18 mouse cellular contexts compared by ENCODE assay signal in the genomic region with DNA sequence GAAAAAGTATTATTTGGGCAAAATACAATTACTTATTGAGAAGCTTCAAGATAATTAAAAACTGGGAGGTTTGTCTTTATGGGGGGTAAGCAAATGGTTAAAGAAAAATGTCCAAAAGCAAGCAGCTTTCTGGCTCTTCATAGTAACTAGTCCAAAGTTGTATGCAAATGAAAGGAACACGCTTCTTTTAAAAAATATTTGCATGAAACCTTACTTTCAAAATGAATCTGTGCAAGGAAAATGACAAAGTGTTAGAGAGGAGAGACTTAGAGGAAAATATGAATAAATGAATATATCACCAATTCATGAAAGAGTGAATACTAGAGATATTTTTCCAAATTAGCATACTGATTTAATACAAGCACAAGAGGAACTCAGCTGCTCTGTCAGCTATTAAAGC.
DNase-seq lines count a peak whose midpoint lies in the region; ATAC-seq and TF ChIP-seq lines count a peak whose summit lies in the region.
"Had no signal": no experiment of that assay in that cellular context is flagged by ENCODE, and none has a peak within 500 bp of the region (broad histone marks: within the 10 kb centered on the region; RNA-seq: fewer than 3 reads in every experiment).

No protein-coding gene starts in this region.

- no peak overlapping the region for H3K4me2 ChIP-seq in midbrain, postnatal 0 days (ENCODE audit: low read depth, low read length, poor library complexity, severe bottlenecking)
- H3K4me2 ChIP-seq in forebrain, embryonic 13.5 days: no peak overlapping the region
- no peak overlapping the region for H3K4me2 ChIP-seq in midbrain, embryonic 11.5 days
- H3K4me2 ChIP-seq: embryonic facial prominence, embryonic 13.5 days; limb, embryonic 15.5 days had no signal

- peaks cover 96% of the 10 kb centered on the region for H3K27me3 ChIP-seq in midbrain, embryonic 10.5 days (ENCODE audit: low read depth, poor library complexity, severe bottlenecking)
- H3K27me3 ChIP-seq in midbrain, postnatal 0 days (ENCODE audit: insufficient read depth, low read length): no peaks in the 10 kb centered on the region; the same call in 1 of the 2 replicates
- H3K27me3 ChIP-seq in forebrain, embryonic 13.5 days: 0 out of 2 replicates have a peak, but pooled peaks cover 3% of the 10 kb centered on the region
- H3K27me3 ChIP-seq in midbrain, embryonic 11.5 days (ENCODE audit: control insufficient read depth, insufficient read depth, low read length): peaks cover 14% of the 10 kb centered on the region; the same call in 1 of the 2 replicates

- H3K27ac ChIP-seq in midbrain, embryonic 10.5 days (replicated peaks): peak overlapping the region; percentile 71
- no peak overlapping the region for H3K27ac ChIP-seq in midbrain, postnatal 0 days (ENCODE audit: low read depth, low read length)
- H3K27ac ChIP-seq in forebrain, embryonic 13.5 days: peak overlapping the region; percentile 63; the same call in 1 of the 2 replicates
- peak overlapping the region; percentile 78 for H3K27ac ChIP-seq in midbrain, embryonic 11.5 days (ENCODE audit: low read depth, low read length)
- H3K27ac ChIP-seq: embryonic facial prominence, embryonic 13.5 days; limb, embryonic 15.5 days had no signal

- no peaks in the 10 kb centered on the region for H3K9me3 ChIP-seq in midbrain, embryonic 10.5 days (replicated peaks)
- no peaks in the 10 kb centered on the region for H3K9me3 ChIP-seq in midbrain, postnatal 0 days (ENCODE audit: low read length)
- no peaks in the 10 kb centered on the region for H3K9me3 ChIP-seq in forebrain, embryonic 13.5 days (replicated peaks)
- H3K9me3 ChIP-seq in midbrain, embryonic 11.5 days (ENCODE audit: control insufficient read depth, low read length): no peaks in the 10 kb centered on the region
- H3K9me3 ChIP-seq: embryonic facial prominence, embryonic 13.5 days; limb, embryonic 15.5 days; megakaryocyte, embryonic 14.5 days had no signal

- peaks cover 58% of the 10 kb centered on the region for H3K4me1 ChIP-seq in midbrain, embryonic 10.5 days
- H3K4me1 ChIP-seq in midbrain, postnatal 0 days (ENCODE audit: insufficient read depth, low read length): no peaks in the 10 kb centered on the region
- peaks cover 6% of the 10 kb centered on the region; the same call in 1 of the 2 replicates for H3K4me1 ChIP-seq in forebrain, embryonic 13.5 days
- H3K4me1 ChIP-seq in midbrain, embryonic 11.5 days (ENCODE audit: control insufficient read depth, insufficient read depth, low read length): peaks cover 6% of the 10 kb centered on the region; the same call in 1 of the 2 replicates
- H3K4me1 ChIP-seq: limb, embryonic 15.5 days had no signal

- DNase-seq in midbrain, embryonic 10.5 days (ENCODE audit: low spot score): no peak
- no peak for DNase-seq in midbrain, postnatal 0 days (ENCODE audit: low spot score)
- no peak for DNase-seq in midbrain, embryonic 11.5 days (ENCODE audit: low spot score, missing footprints)
- DNase-seq in kidney, adult 8-10 months: no peak
- DNase-seq in heart, postnatal 14 days: no peak
- DNase-seq: cerebellum, adult 18-20 months; heart, adult 18-20 months; kidney, adult 9 months; layer of hippocampus, postnatal 36 days; liver, postnatal 0 days; lung, postnatal 14 days; right cerebral cortex, adult 18-20 months; thymus, adult 18-20 months had no signal

- H3K4me3 ChIP-seq in midbrain, embryonic 10.5 days: no peak overlapping the region
- H3K4me3 ChIP-seq in midbrain, postnatal 0 days (ENCODE audit: low read depth, low read length): no peak overlapping the region
- no peak overlapping the region for H3K4me3 ChIP-seq in forebrain, embryonic 13.5 days
- H3K4me3 ChIP-seq in midbrain, embryonic 11.5 days (ENCODE audit: low read depth, low read length): no peak overlapping the region
- H3K4me3 ChIP-seq: embryonic facial prominence, embryonic 13.5 days; limb, embryonic 15.5 days; megakaryocyte, embryonic 14.5 days had no signal

- intact Hi-C loops in heart, postnatal 14 days (cut with DNase I): no loop called here

- ATAC-seq in midbrain, postnatal 0 days (ENCODE audit: low FRiP score): no peak
- ATAC-seq in forebrain, embryonic 13.5 days: peak; percentile 3; the same call in 1 of the 2 replicates
- no peak for ATAC-seq in midbrain, embryonic 11.5 days (ENCODE audit: low FRiP score)
- no peak for ATAC-seq in CD4-positive, CD25-positive, alpha-beta regulatory T cell, adult 4 months
- ATAC-seq: liver, postnatal 0 days had no signal

- H3K36me3 ChIP-seq in midbrain, embryonic 10.5 days: no peaks in the 10 kb centered on the region
- H3K36me3 ChIP-seq in midbrain, postnatal 0 days (ENCODE audit: insufficient read depth, low read length): no peaks in the 10 kb centered on the region
- H3K36me3 ChIP-seq in forebrain, embryonic 13.5 days (ENCODE audit: poor library complexity, severe bottlenecking): no peaks in the 10 kb centered on the region
- no peaks in the 10 kb centered on the region for H3K36me3 ChIP-seq in midbrain, embryonic 11.5 days (ENCODE audit: control insufficient read depth, insufficient read depth, low read length)
- H3K36me3 ChIP-seq: embryonic facial prominence, embryonic 13.5 days; limb, embryonic 15.5 days had no signal

- no peak for TF ChIP-seq CTCF in midbrain, postnatal 0 days (IDR thresholded peaks at IDR 0.05)

- WGBS in midbrain, embryonic 10.5 days: 74% methylated on average over 1 of the region's 1 CpGs
- 39% methylated on average over 1 of the region's 1 CpGs for WGBS in midbrain, postnatal 0 days
- 68% methylated on average over 1 of the region's 1 CpGs for WGBS in forebrain, embryonic 13.5 days
- 38% methylated on average over 1 of the region's 1 CpGs for WGBS in midbrain, embryonic 11.5 days

- no peak overlapping the region for H3K9ac ChIP-seq in midbrain, postnatal 0 days (replicated peaks; ENCODE audit: low read length, poor library complexity, severe bottlenecking)
- H3K9ac ChIP-seq in forebrain, embryonic 13.5 days: no peak overlapping the region
- no peak overlapping the region for H3K9ac ChIP-seq in midbrain, embryonic 11.5 days (ENCODE audit: low read length)
- H3K9ac ChIP-seq: embryonic facial prominence, embryonic 13.5 days; limb, embryonic 15.5 days; liver, postnatal 0 days had no signal
